Mouse (Mus musculus) bone marrow, adult 2 months (tissue): ENCODE measurements around the gene Adamtsl5.

Source experiments
- CTCF ChIP-seq: fragments of 200-500 bp; IDR thresholded peaks from 2 replicates; pipeline ENCODE4 v1.5.1; 2011; ENCODE audit warnings: low read length, control low read depth; ENCODE audit not compliant: control insufficient read depth, insufficient read depth
- POLR2A ChIP-seq: fragments of 200-500 bp; IDR thresholded peaks from 2 replicates; pipeline ENCODE4 v1.6.1; 2011; ENCODE audit warnings: low read depth, mild to moderate bottlenecking, control low read depth, low read length, borderline replicate concordance; ENCODE audit not compliant: control insufficient read depth

GRCm38 (mm10) chr10:80352727-80353126 lies 4.5 kb upstream of the Adamtsl5 start:
- TF ChIP-seq CTCF: no peak
- no peak for TF ChIP-seq POLR2A
